ENCODE assay signal across 32 mouse cellular contexts in the genomic region with DNA sequence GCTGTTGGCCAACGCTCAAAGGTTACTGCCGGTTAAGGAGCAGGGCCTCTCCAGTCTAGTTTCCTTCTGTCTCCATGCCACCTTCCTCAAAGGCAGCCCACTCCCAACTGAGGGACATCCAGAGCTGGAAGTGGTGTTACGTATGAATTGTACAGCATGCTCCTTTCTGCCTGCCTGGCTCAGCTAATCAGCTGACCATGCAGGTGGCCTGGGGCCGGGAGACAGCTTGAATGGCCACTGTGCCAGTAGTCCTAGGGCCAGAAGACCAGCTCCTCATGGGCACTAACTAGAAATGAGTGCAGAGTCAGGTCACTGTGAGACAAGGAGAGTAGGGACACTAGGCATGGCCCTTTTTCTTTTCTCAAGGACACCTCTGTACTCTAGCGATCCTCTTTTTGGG. TPM values are rescaled to one million over a fixed set of nuclear protein-coding genes. Genes with fewer than 3 reads are reported as not detected.
DNase-seq lines count a peak whose midpoint lies in the region; ATAC-seq and TF ChIP-seq lines count a peak whose summit lies in the region.
"Had no signal": no experiment of that assay in that cellular context is flagged by ENCODE, and none has a peak within 500 bp of the region (broad histone marks: within the 10 kb centered on the region; RNA-seq: fewer than 3 reads in every experiment).

No protein-coding gene starts in this region.

- intact Hi-C loops in left cerebral cortex, postnatal 4 days (cut with DNase I): no loop called here
- intact Hi-C loops in left cerebral cortex, postnatal 36 days (cut with DNase I): no loop called here

- no peak for DNase-seq in cerebellum, postnatal 4 days (ENCODE audit: low spot score in 2 of 2)
- DNase-seq in left cerebral cortex, postnatal 4 days: peak; percentile 69
- no peak for DNase-seq in left cerebral cortex, postnatal 36 days (ENCODE audit: low spot score in 2 of 2)
- peak; percentile 90 for DNase-seq in cerebellum, adult 9-11 months
- DNase-seq in stomach, postnatal 0 days (ENCODE audit: low spot score): no peak
- no peak for DNase-seq in forebrain, postnatal 0 days
- DNase-seq: adrenal gland, postnatal 10 days; gastrocnemius, postnatal 14 days; heart, adult 2 months; kidney, adult 18-20 months; kidney, postnatal 4 days; layer of hippocampus, adult 9-11 months; liver; lung, postnatal 4 days; thymus, postnatal 25 days had no signal

- no peaks in the 10 kb centered on the region for H3K4me1 ChIP-seq in stomach, postnatal 0 days (replicated peaks; ENCODE audit: control insufficient read depth, insufficient read depth)
- no peaks in the 10 kb centered on the region for H3K4me1 ChIP-seq in forebrain, postnatal 0 days (ENCODE audit: insufficient read depth)

- TF ChIP-seq CTCF in stomach, postnatal 0 days (IDR thresholded peaks at IDR 0.05; ENCODE audit: low read depth): no peak
- no peak for TF ChIP-seq CTCF in forebrain, postnatal 0 days (IDR thresholded peaks at IDR 0.05; ENCODE audit: low read depth)

- H3K4me3 ChIP-seq in stomach, postnatal 0 days (ENCODE audit: low read depth, low read length): no peak overlapping the region
- H3K4me3 ChIP-seq in forebrain, postnatal 0 days (ENCODE audit: low read depth, low read length): no peak overlapping the region
- H3K4me3 ChIP-seq: forebrain, embryonic 13.5 days; heart, adult 2 months; heart, embryonic 13.5 days; hindbrain, embryonic 12.5 days; left cerebral cortex, adult 2 months; limb, embryonic 10.5 days; liver, embryonic 15.5 days; lung, embryonic 15.5 days; midbrain, embryonic 15.5 days; myocyte; neural tube, embryonic 13.5 days had no signal

- H3K9me3 ChIP-seq in stomach, postnatal 0 days (ENCODE audit: control insufficient read depth, low read length): no peaks in the 10 kb centered on the region
- no peaks in the 10 kb centered on the region for H3K9me3 ChIP-seq in forebrain, postnatal 0 days (ENCODE audit: low read length)
- H3K9me3 ChIP-seq: forebrain, embryonic 13.5 days; heart, embryonic 13.5 days; hindbrain, embryonic 12.5 days; limb, embryonic 10.5 days; liver, embryonic 15.5 days; lung, embryonic 15.5 days; midbrain, embryonic 15.5 days; neural tube, embryonic 13.5 days had no signal

- no peak overlapping the region for H3K27ac ChIP-seq in stomach, postnatal 0 days (replicated peaks)
- no peak overlapping the region for H3K27ac ChIP-seq in forebrain, postnatal 0 days (ENCODE audit: low read depth, low read length)
- H3K27ac ChIP-seq: forebrain, embryonic 13.5 days; heart, adult 2 months; heart, embryonic 13.5 days; hindbrain, embryonic 12.5 days; left cerebral cortex, adult 2 months; limb, embryonic 10.5 days; liver, embryonic 15.5 days; lung, embryonic 15.5 days; midbrain, embryonic 15.5 days; neural tube, embryonic 13.5 days had no signal

- H3K27me3 ChIP-seq in stomach, postnatal 0 days (ENCODE audit: control insufficient read depth, insufficient read depth, low read length): 0 out of 2 replicates have a peak, but pooled peaks cover 4% of the 10 kb centered on the region
- peaks cover 34% of the 10 kb centered on the region for H3K27me3 ChIP-seq in forebrain, postnatal 0 days (ENCODE audit: insufficient read depth, low read length)

- H3K9ac ChIP-seq in stomach, postnatal 0 days (ENCODE audit: low read length): no peak overlapping the region
- no peak overlapping the region for H3K9ac ChIP-seq in forebrain, postnatal 0 days
- H3K9ac ChIP-seq: forebrain, embryonic 13.5 days; heart, embryonic 13.5 days; hindbrain, embryonic 12.5 days; liver, embryonic 15.5 days; lung, embryonic 15.5 days; midbrain, embryonic 15.5 days; neural tube, embryonic 13.5 days had no signal

- no peak overlapping the region for H3K4me2 ChIP-seq in stomach, postnatal 0 days (replicated peaks; ENCODE audit: low read depth)
- H3K4me2 ChIP-seq in forebrain, postnatal 0 days (ENCODE audit: low read depth): no peak overlapping the region
- H3K4me2 ChIP-seq: forebrain, embryonic 13.5 days; heart, embryonic 13.5 days; hindbrain, embryonic 12.5 days; liver, embryonic 15.5 days; lung, embryonic 15.5 days; midbrain, embryonic 15.5 days; neural tube, embryonic 13.5 days had no signal

- ATAC-seq in cerebellum, adult (ENCODE audit: insufficient number of reproducible peaks, low FRiP score, low TSS enrichment): peak; percentile 21; the same call in 1 of the 2 replicates
- no peak for ATAC-seq in stomach, postnatal 0 days (ENCODE audit: low FRiP score, low TSS enrichment)
- ATAC-seq in forebrain, postnatal 0 days: no peak
- ATAC-seq: activated CD4-positive, CD25-positive, alpha-beta regulatory T cell, adult 4 months; forebrain, embryonic 13.5 days; inflammation-experienced regulatory T-cells, adult 6 months; midbrain, embryonic 15.5 days had no signal

- WGBS in stomach, postnatal 0 days: 76% methylated on average over 5 of the region's 5 CpGs
- 71% methylated on average over 5 of the region's 5 CpGs for WGBS in forebrain, postnatal 0 days

- no peaks in the 10 kb centered on the region for H3K36me3 ChIP-seq in stomach, postnatal 0 days (ENCODE audit: control insufficient read depth, insufficient read depth, low read length)
- no peaks in the 10 kb centered on the region; the same call in 1 of the 2 replicates for H3K36me3 ChIP-seq in forebrain, postnatal 0 days (ENCODE audit: insufficient read depth)
- H3K36me3 ChIP-seq: lung, embryonic 15.5 days; midbrain, embryonic 15.5 days had no signal

- TF ChIP-seq EP300 in stomach, postnatal 0 days (optimal IDR thresholded peaks at IDR 0.05): no peak

RNA-seq across cellular contexts. Expression of gene A930017K11Rik, which starts 0.8 kb away (rescaled TPM):
- total RNA-seq in left cerebral cortex, postnatal 4 days (2021): not detected
- total RNA-seq in left cerebral cortex, postnatal 36 days (2021): under 1 TPM; 0.41 to 0.59 TPM
- 0.06 TPM in 1 of 2 replicates, not detected in the other for polyA plus RNA-seq in stomach, postnatal 0 days (2015; fragmentation: Nextera tagmentation; extraction: Ambion mirVana)
- total RNA-seq in forebrain, postnatal 0 days (2014; rRNA removed): 0.10 TPM in 1 of 2 replicates, not detected in the other
- 0.07 TPM in 1 of 2 replicates, not detected in the other for polyA plus RNA-seq in forebrain, postnatal 0 days (2015; fragmentation: Nextera tagmentation; extraction: Ambion mirVana)
- total RNA-seq: adrenal gland, postnatal 10 days; gastrocnemius, postnatal 14 days had no signal
- polyA plus RNA-seq: activated CD4-positive, CD25-positive, alpha-beta regulatory T cell, adult 4 months; embryonic facial prominence, embryonic 14.5 days; forebrain, embryonic 13.5 days; inflammation-experienced regulatory T-cells, adult 6 months; spleen, adult 2 months had no signal

RNA-seq across cellular contexts. Expression of gene Nhlrc4, which starts 8.4 kb away (rescaled TPM):
- not detected for total RNA-seq in left cerebral cortex, postnatal 4 days (2021)
- total RNA-seq in left cerebral cortex, postnatal 36 days (2021): under 1 TPM in 1 of 2 experiments, not detected in 1; 0.30 TPM
- not detected in 2 replicates for polyA plus RNA-seq in stomach, postnatal 0 days (2015; fragmentation: Nextera tagmentation; extraction: Ambion mirVana)
- total RNA-seq in forebrain, postnatal 0 days (2014; rRNA removed): not detected in 2 replicates
- polyA plus RNA-seq in forebrain, postnatal 0 days (2015; fragmentation: Nextera tagmentation; extraction: Ambion mirVana): 0.44 TPM in 1 of 2 replicates, not detected in the other
- total RNA-seq: gastrocnemius, postnatal 14 days; heart, postnatal 25 days; megakaryocyte-erythroid progenitor cell, adult 5-6 weeks had no signal
- polyA plus RNA-seq: activated CD4-positive, CD25-positive, alpha-beta regulatory T cell, adult 4 months; forebrain, embryonic 13.5 days; heart, embryonic 13.5 days; hindbrain, embryonic 12.5 days; inflammation-experienced regulatory T-cells, adult 6 months; neural tube, embryonic 13.5 days had no signal

RNA-seq across cellular contexts. Expression of gene Pigq, which starts 8.4 kb away (rescaled TPM):
- 100 to 1,000 TPM in 1 of 2 experiments, 10 to 100 TPM in 1; 87.1 to 104 TPM for total RNA-seq in left cerebral cortex, postnatal 4 days (2021)
- total RNA-seq in left cerebral cortex, postnatal 36 days (2021): 100 to 1,000 TPM; 106 to 120 TPM
- polyA plus RNA-seq in stomach, postnatal 0 days (2015; fragmentation: Nextera tagmentation; extraction: Ambion mirVana): 25.4 and 29.9 TPM in 2 replicates
- 42.2 and 50.6 TPM in 2 replicates for total RNA-seq in forebrain, postnatal 0 days (2014; rRNA removed)
- 58.1 and 63.7 TPM in 2 replicates for polyA plus RNA-seq in forebrain, postnatal 0 days (2015; fragmentation: Nextera tagmentation; extraction: Ambion mirVana)

RNA-seq across cellular contexts. Expression of gene Capn15, which starts 32.4 kb away (rescaled TPM):
- total RNA-seq in left cerebral cortex, postnatal 4 days (2021): 10 to 100 TPM; 42.2 to 45.9 TPM
- 10 to 100 TPM; 40.8 to 58.4 TPM for total RNA-seq in left cerebral cortex, postnatal 36 days (2021)
- polyA plus RNA-seq in stomach, postnatal 0 days (2015; fragmentation: Nextera tagmentation; extraction: Ambion mirVana): 12.5 and 13.7 TPM in 2 replicates
- 24.7 and 24.9 TPM in 2 replicates for total RNA-seq in forebrain, postnatal 0 days (2014; rRNA removed)
- polyA plus RNA-seq in forebrain, postnatal 0 days (2015; fragmentation: Nextera tagmentation; extraction: Ambion mirVana): 11.4 and 15.2 TPM in 2 replicates

RNA-seq across cellular contexts. Expression of gene Rab40c, which starts 33.6 kb away (rescaled TPM):
- 10 to 100 TPM; 47.0 to 47.2 TPM for total RNA-seq in left cerebral cortex, postnatal 4 days (2021)
- total RNA-seq in left cerebral cortex, postnatal 36 days (2021): 10 to 100 TPM; 46.1 to 58.0 TPM
- 20.2 TPM in 2 replicates for polyA plus RNA-seq in stomach, postnatal 0 days (2015; fragmentation: Nextera tagmentation; extraction: Ambion mirVana)
- total RNA-seq in forebrain, postnatal 0 days (2014; rRNA removed): 30.9 and 31.4 TPM in 2 replicates
- polyA plus RNA-seq in forebrain, postnatal 0 days (2015; fragmentation: Nextera tagmentation; extraction: Ambion mirVana): 40.3 and 46.1 TPM in 2 replicates

Comparison
In these comparisons a context has a peak if more than half of its experiments do, and no peak if none do; other contexts are left out.
1. DNase-seq: peak in left cerebral cortex, postnatal 4 days (single experiment) and cerebellum, adult 9-11 months (single experiment); none in cerebellum, postnatal 4 days (0 of 2), left cerebral cortex, postnatal 36 days (0 of 2), stomach, postnatal 0 days (single experiment) and forebrain, postnatal 0 days (single experiment).